Mouse (Mus musculus) cerebellum, adult (tissue): ENCODE results near the gene Klk1b24.
"Not testable (repeated sequence)": the region's sequence is repeated elsewhere in the genome, so short reads cannot be mapped to it uniquely, and the experiment has no call there.

Source experiments
- ATAC-seq: cut with Nextera tagmentation; 2 replicates; pipeline ENCODE4 v1.9.2; 2017; ENCODE audit warnings: mild to moderate bottlenecking, moderate library complexity, mixed read lengths; ENCODE audit not compliant: insufficient number of reproducible peaks, low FRiP score, low TSS enrichment

Klk1b24 gene

DNA sequence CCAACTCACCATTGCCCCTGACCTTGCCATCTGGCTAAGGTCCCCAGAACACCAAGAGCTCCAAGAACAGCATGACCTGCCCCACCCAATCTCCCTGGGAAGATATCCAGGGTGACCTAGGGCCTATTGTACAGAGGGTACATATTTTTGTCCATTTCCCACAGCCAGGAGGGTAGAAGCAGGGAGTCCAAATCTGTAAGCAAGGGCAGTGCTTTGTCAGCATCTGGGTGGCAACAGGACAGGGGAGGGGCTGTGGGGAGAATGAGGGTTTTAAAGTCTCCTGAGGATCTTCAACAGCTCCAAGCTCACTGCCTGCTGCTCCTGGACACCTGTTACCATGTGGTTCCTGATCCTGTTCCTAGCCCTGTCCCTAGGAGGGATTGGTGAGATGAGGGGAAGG is at the start of gene Klk1b24:
Gene Klk1b24, plus strand, starts transcription at position 301 of the 400 bp plus-strand sequence.
- not testable (repeated sequence) for ATAC-seq

DNA sequence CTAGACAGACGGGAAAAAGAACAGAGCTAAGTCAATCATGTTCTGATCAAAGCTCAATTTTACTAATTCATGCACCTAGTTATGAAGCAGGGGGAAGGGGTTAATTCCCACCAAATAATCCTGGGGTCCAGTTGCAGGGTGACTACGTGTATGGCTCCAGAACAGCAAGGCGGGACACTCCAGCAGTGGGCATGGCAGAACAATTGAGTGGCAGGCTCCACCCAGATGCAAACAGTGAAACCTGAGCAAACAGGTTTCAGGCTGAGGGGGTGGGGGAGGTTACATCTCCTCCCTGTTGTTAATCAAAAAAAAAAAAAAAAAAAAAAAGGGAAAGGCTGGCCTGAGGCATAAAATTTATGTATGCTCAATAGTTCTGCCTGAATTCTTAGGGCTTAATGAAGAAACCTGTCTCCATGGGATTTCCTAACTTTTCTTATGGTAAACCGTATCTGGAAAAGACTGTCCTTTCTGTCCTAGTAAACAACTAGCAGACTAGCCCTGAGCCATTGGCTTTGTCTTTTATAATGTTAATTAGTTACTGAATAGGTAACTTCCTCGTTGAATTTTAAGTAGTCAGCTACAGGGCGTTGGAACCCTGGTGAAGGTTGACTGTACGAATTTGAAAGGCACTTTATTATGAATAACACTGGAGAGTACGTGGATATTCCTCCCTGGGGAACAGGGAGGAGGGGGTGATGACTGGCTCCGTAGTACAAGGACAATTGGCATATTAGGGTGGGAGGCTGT is 8.6 kb upstream of the Klk1b24 start:
- no peak for ATAC-seq

DNA sequence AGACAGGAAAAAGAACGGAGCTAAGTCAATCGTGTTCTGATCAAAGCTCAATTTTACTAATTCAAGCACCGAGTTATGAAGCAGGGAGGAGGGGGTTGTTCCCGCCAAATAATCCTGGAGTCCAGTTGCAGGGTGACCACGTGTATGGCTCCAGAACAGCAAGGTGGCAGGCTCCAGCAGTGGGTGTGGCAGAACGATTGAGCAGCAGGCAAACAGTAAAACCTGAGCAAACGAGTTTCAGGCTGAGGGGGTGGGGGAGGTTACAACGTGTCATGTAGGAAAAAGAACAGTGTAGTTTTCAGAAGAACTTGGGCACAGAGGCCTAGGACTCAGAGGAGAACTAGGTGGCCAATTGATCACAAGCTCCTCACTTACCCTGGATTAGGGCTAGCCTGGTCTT is 1.5 kb upstream of the Klk1b24 start:
- not testable (repeated sequence) for ATAC-seq

DNA sequence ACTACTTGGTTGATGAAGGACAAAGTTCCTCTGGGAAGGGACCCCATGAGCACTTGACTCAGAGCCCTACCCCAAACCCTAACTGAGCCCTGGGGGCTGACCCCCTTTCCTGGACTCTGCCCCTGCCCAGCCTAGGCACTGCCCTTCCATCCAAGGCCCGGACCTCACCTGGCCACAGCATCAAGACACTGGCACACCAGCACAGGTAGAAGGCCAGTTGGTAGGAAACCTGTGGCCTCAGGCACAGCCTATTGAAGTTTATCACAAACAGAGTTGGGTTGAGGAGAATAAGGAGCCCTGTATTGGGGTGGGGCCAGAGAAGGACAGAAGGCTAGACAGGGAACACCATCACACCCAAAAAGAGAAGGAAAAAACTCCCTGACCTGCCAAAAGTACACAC is 5.4 kb downstream of the Klk1b24 start:
- not testable (repeated sequence) for ATAC-seq

DNA sequence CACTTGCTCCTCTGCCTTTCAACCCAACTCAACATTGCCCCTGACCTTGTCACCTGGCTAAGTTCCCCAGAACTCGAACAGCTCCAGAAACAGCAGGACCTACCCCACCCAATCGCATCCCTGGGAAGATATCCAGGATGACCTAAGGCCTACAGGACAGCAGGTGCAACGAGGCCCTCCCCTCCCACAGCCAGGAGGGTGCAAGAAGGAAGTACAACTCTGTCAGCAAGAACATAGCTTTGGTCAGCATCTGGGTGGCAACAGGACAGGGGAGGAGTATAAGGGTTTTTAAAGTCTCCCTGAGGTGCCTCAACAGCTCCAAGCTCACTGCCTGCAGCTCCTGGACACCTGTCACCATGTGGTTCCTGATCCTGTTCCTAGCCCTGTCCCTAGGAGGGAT is 9.9 kb downstream of the Klk1b24 start, which contains the start of gene Klk1b3:
Gene Klk1b3, plus strand, starts transcription at position 301 of the 400 bp plus-strand sequence.
- no peak for ATAC-seq

DNA sequence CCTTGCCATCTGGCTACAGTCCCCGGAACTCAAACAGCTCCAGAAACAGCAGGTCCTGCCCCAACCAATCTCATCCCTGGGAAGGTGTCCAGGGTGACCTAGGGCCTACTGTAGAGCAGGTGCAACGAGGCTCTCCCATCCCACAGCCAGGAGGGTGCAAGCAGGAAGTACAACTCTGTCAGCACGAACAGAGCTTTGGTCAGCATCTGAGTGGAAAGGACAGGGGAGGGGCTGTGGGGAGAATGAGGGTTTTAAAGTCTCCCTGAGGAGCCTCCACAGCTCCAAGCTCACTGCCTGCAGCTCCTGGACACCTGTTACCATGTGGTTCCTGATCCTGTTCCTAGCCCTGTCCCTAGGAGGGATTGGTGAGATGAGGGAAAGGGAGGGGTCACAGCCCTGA is 19.1 kb downstream of the Klk1b24 start, which contains the start of gene Klk1b4:
Gene Klk1b4, plus strand, starts transcription at position 301 of the 400 bp plus-strand sequence.
- not testable (repeated sequence) for ATAC-seq

DNA sequence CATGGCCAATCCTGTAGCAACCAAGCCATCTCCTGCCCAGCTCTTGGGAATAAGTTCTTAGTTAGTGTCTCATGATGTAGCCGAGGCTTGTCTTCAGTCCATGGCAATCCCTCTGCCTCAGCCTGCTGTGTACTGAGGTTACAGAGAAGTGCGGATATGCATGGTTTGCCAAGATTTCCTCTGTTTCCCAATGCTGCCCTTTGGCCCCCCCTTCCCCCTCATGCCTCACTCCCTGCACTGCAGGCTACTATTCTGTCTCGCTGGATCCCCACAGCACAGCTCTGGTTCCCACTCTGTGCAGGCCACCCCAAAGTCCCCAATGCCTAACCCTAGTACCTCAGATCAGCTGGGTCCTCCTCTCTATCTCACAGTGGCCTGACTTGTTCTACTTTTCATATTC is 20.3 kb downstream of the Klk1b24 start:
- ATAC-seq = no peak

DNA sequence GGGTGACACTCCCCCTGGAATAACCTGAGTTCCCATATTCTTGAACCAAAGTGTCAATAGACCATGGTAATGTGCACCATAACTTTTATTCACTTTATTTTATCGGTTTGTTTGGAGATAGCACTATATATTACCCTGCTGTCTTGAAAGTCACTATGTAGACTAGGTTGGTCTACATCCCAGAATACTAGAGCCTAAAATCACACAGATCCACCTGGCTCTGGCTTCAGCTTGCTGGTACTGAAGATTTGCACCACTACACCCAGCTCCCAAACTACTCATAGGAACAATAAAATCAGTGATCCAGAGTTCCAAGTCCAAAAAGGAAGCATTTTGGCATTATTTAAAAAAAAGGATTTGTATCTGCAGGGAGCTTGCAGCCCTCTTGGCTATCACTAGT is 27.6 kb downstream of the Klk1b24 start, which contains the start of gene Klk1b5:
Gene Klk1b5, plus strand, starts transcription at position 301 of the 400 bp plus-strand sequence.
- ATAC-seq = no peak

DNA sequence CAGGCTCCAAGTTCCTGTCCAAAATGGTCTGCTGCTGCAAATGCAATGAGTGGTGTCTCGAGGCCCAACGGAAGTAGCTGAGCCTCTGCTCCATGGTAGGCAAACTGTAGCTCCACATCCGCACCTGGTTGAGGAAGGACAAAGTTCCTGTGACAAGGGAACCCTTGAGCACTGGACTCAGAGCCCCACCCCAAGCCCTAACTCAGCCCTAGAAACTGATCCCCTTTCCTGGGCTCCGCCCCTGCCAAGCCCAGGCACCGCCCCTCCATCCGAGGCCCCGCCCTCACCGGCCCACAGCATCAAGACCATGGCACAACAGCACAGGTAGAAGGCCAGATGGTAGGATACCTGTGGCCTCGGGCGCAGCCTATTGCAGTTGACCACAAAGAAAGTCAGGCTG is 33.6 kb downstream of the Klk1b24 start:
- not testable (repeated sequence) for ATAC-seq

DNA sequence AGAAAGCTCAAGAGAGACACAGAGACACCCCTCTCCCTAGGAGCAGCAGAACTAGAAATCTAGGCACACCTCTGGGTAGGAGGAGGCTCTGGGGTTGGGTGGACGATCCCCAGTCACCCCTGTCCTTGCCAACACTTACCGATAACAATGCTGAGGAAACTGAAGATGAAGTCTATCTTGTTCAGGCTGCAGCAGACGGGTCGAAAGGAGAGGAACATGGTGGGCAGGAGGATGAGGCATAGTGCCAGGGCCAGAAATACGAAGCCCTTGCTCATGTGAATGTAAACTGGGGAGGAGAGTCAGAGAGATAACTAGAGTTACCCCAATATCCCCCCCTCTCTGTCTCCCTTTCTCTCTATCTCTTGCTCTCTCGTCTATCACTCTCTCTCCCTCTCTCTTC is 34.3 kb downstream of the Klk1b24 start:
- ATAC-seq = not testable (repeated sequence)

DNA sequence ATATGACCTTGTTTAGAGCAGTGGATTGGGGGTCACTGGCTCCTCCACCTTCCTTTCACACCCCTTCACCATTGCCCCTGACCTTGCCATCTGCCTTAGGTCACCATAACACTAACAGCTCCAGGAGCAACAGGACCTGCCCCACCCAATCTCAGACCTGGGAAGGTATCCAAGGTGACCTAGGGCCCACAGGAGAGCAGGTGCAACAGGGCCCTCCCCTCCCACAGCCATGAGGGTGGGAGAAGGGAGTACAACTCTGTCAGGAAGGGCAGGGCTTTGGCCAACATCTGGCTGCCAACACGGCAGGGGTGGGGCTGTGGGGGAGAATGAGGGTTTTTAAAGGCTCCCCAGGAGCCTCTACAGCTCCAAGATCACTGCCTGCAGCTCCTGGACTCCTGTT is 37.0 kb downstream of the Klk1b24 start, which contains the start of gene Klk1:
Gene Klk1, plus strand, starts transcription at position 285 of the 400 bp plus-strand sequence.
- no peak for ATAC-seq

DNA sequence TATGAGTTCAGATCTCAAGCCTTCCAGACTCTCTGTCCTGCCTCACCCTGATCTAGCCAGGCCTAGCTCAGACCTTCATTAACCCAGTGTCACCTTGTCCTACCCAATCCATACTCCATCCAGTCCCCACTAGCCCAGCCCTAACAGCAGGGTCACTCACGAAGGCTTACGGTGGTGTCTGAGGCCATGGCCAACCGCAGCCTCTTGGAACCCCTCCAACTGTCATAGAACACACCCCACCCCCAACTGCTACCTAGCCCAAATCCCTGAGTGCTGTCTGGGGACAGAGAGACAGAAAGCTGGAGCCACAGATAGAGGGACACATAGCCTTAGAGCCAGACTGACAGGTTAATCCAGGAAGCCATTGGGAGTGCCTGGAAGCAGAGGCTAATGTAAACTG is 47.9 kb downstream of the Klk1b24 start, which contains the start of gene Gm36864:
Gene Gm36864, plus strand, starts transcription at position 269 of the 400 bp plus-strand sequence.
- ATAC-seq = no peak

DNA sequence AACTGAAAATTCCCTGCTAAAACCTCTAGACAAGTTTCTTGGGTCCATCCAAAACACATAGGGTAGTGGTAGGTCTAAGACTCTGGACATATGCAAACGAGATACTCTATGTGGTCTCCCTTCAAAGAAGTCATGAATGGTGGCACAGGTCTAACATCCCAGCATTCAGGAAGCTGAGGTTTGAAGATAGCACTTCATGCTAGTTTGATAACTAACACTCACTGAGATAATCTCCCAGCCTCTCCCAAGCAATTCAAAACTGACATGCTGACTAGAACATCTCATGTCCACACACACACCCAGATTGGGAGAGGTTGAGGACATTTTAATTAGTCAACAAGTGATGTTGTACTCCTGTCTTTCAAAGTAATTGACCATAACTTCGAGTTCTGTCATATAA is 51.9 kb downstream of the Klk1b24 start:
- no peak for ATAC-seq

DNA sequence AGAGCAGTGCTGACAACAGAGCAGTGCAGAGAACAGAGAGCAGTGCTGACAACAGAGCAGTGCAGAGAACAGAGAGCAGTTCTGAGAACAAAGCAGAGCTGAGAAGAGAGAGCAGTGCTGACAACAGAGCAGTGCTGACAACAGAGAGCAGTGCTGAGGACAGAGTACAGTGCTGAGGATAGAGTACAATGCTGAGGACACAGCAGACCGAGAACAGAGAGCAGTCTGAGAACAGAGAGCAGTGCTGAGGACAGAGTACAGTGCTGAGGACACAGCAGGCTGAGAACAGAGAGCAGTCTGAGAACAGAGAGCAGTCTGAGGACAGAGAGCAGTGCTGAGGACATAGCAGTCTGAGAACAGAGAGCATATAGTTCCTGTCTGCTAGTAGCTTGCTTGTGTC is 52.7 kb downstream of the Klk1b24 start:
- ATAC-seq = no peak

DNA sequence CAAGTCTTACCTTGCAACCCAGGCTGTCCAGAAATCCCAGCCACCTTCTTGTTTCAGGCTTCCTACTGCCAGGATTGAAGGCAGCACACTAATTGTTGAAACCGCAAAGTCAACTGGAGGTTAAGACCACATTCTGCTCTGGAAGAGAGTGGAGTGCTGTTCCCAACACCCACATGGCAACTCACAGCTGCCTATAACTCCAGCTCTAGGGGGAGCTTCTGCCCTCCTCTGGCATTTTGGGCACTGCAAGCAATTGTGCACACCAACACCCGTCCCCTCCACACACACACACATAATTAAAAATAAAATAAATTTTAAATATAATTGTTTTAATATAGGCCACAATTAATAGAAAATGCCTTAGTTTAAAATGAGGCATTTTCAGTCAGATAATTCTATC is 53.1 kb downstream of the Klk1b24 start:
- no peak for ATAC-seq
